Mouse (Mus musculus) mouse trophoblast stem cell (cell line): ENCODE measurements around the gene Cask.
"Not testable (repeated sequence)": the region's sequence is repeated elsewhere in the genome, so short reads cannot be mapped to it uniquely, and the experiment has no call there.

ENCODE experiments used
- in situ Hi-C, 2 experiments: fragments of 300-500 bp; cut with MseI, MboI; formaldehyde crosslinking; loops; 2 replicates in 1 of 2; 3 replicates in 1 of 2; pipeline ENCODE4 v1.15.1; 2025

Cask gene

DNA sequence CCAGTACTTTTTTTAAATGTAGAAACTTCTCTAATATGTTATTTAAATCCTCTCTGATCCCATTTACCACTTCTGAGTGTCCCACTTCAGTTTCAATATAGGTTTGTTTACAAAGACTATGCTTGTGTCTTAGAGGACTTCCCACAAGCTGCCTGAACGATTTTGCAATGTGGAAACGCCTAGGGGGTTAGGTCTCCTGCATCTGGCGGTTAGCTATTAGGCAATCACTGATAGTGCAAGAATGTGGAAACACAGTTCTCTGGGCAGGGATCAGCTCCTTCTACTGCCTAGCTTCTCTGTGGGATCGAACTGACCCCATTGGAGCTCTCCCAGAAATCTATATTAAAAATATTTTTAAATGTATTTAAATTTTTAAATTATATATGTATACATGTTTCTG lies at the start of gene Cask:
Gene Cask, minus strand, starts transcription at position 83 of the 400 bp plus-strand sequence.
- in situ Hi-C loops = no loop called here

DNA sequence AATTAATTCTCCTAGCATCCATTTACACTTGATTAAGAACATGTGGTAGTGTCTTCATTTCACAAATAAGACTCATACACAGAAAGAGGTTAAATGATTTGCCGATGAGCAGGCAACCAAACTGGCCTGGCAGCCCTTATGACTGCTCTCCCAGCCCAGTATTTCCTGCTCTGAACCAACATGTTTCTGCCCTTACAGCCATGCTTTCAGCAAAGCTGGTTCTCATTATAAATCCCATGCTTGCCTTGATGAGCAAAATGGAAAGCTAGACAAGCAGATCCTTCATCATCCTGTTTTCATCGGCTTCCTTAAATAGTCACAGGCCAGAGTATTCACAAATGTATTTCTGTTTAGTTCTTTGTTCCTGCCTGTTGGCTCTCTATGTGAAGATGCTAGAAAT lies 38.8 kb upstream of the Cask start:
- in situ Hi-C loops = no loop called here

DNA sequence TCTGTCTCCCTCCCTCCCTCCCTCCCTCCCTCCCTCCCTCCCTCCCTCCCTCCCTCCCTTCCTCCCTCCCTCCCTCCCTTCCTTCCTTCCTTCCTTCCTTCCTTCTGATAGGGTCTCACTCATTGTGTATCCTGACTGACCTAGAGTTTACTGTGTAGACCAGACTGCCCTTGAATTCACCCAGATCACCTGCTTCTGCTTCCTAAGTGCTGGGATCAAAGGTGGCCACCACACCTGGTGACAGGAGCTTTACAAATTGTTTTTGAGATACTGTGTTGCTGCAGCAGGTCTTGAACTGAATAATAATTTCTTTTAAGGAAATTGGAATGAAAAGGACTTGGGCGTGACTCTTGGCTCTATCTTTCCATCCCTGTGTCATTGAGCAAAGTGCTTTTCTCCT lies 33.2 kb upstream of the Cask start:
- in situ Hi-C loops = no loop called here

DNA sequence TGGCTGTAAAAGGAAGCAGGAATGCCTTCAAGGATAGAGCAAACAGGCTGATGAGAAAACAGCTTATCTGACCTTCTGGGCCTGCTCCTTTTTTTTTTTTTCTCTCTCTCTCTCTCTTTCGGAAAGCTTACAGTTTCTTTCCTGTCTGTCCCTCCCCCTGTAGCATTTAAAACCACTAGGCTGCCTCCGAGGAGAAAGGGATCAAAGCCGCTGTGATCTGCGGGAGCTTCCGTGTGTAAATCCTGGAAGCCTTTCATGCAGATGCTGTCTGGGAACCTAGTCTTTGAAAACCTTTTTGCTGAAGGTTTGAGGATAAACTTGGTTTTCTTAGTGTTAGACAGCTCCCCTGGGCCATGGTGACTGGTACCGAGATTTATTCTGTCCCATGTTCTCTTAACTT lies 30.8 kb upstream of the Cask start:
- in situ Hi-C loops = no loop called here

DNA sequence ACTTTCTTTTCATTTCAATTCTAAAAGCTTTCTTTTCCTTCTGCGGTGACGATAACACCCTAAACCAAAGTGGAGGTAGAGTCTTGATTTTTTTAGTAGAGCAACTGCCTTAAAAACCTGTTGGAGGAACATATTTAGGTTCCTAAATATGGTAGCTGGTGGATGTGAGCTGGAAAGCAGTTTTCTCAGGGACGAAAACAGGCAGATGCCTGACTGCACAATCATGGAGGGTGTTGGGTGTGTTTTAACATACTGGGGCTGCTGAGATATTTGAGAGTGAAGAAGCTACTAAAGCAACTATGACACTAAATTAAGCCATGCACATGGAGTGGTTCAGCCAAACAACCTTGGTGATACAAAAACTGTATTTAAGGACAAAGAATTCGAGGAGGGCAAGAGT lies 9.0 kb upstream of the Cask start:
- in situ Hi-C loops = no loop called here

DNA sequence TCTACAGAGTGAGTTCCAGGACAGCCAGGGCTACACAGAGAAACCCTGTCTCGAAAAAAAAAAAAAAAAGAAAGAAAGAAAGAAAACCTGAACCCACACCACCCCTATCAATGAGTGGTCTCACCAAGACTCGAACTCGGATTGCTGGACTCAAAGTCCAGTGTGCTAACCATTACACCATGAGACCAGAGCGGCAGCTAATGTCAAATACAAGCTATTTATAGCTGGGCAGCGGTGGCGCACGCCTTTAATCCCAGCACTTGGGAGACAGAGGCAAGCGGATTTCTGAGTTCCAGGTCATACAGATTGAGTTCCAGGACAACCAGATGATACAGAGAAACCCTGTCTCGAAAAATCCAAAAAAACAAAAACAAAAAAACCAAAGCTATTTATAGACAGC lies 7.9 kb upstream of the Cask start:
- in situ Hi-C loops = no loop called here

DNA sequence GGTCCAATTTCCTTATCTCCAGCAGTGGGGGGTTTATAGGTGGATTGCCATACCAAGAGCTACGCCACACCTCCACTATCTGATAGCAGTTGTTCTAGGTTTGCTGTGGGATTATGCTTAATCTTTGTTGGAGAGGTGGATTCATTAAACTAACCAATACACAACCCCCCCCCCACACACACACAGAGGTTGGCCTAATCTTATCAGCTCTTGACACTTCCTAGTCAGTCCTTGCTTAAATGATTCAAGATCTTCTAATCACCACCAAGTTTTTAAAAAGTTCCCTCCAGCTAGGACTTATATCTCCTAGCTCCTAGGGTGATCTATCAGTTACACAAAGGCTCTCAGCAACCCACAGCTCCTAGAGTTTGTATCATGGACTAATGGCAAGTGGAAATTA lies 2.7 kb downstream of the Cask start:
- in situ Hi-C loops = no loop called here

DNA sequence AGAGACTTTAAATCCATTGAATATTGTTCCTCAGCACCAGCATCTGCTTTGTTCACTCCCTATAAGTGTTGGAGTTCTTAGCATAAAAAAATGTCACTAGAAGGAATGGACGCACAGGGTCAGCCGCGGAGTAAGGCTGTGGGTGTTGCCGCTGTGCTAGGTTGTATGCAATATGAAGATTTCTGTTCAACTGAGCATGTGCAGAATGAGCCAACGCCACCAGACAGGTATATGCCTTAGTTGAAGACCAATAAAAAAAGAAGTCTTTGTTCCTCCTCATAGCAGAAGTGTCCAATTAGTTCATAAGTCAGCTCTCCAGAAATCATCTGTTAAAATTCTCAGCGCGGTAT lies 3.7 kb downstream of the Cask start:
- in situ Hi-C loops = no loop called here

DNA sequence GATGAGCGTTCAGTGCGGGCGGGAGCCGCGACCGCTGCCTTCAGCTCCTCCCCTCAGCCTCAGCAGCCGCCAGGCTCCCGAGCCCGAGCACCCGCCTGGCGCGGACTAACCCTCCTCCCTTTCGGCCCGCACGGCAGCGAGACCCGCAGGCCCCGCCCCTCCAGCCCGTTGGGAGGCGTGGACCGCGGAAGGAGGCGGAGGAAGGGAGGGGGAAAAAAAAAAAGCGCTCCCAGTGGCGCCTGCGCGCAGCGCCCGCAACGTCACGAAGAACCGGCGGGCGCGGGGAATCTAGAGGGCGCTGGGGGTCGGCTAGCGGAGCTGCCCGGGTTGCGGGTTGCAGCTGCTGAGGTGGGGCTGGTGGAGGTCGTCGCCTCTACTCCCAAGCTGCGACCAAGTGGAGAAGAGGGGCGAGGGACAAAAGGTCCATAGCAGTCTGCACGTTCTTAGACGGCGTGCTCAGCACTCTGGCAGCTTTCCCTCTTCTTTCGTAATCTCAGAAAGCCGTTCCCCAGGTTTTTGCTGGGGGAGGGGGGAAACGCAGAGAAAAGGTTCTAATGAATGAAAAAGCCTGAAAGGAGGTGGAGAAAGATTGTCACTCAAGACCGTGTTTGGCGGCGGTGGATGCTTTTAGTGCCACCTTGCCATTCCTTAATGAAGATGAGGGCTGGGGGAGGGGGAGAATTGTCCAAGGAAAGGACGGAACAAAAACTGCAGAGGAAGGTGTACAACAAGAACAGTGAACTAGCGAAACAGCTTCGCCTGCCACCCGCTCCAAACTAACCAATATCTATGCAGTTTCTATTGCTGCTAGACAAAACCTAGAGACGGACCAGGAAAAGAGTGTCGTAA lies 4.3 kb downstream of the Cask start:
- in situ Hi-C loops = no loop called here

DNA sequence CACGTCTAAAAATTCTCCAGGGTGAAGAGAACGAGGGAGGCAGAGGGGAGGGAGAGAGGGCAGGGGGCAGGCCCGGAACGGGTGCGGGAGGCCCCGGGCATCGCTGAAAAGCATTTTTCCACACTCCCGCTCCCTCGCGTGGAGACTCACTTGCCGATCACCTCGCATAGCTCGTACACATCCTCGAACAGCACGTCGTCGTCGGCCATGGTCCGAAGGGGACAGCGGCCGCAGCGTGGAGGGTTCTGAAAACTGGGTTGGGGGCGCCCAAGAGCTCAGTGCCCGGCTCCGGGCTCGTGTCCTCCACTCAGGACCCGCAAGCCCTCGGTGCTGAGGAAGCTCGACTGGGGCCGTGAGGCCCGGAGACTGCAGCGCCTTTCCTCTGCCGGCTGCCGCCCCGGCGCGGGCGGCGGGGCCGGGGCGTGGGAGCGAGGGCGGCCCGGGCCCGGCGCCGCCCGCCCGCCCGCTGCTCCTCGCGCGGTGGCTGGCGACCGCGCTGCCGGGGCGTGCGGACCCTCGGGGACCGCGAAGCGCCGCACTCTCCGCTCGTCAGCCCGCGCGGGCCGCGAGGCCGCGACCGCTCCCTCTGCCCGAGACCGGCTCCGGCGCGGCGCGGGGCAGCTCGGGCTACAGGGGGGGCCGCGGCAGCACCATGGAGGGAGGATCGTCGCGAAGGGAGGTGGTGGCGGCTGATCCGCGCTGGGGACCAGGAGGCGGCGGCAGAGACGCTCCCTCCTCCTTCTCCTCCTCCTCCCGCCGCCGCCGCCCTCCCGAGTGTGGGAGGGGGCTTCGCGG lies 5.1 kb downstream of the Cask start:
- in situ Hi-C loops = no loop called here

DNA sequence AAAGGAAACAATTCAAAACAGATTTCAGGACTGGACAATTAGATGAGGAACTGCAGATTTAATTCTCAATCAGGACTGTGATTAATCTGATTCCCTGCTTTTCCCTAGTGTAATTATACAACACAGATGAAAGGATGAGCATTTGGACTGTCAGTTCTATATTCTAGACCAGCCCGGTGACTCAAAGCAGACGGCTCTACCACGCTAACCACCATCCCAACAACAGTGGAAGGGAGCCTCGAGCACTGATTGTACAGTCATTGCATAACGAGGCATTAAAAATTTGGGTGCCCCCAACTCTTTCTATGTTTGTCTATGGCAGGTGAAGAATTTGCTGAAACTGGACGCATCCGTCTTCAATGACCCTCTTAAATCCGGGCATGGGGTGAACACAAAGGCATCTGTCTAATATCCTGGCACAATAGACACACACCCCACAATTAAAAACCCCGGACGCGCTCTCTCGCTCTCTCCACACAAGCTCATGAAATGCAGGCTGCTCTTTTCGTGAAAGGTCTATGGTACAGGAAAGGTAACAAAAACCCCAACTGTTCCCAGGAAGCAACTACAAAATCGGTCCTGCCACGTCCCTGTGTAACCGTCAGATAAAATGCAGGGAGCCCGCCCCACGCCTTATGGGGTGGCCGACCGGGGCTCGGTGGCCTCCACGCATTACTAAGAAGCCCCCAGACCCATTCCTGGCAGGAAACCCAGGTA lies 5.9 kb downstream of the Cask start:
- in situ Hi-C loops = no loop called here

DNA sequence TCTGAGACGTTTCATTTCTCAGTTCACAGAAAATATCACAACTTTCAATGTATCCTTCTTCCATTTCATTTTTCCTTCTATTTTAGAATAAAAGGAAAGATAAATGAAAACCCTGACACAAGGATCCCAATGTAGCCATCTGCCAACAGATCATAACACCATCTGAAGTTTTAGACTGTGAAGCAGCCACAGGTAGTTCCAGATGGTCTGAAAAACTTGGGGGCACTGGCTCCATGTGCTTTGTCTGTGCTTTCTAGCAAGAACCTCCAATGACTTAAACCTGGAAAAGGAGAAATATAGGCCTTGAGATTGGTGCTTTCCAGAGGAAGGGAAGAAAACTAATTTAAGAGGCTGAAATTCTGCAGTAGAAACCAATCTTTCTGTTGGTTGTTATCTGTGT lies 28.4 kb downstream of the Cask start:
- in situ Hi-C loops = no loop called here

DNA sequence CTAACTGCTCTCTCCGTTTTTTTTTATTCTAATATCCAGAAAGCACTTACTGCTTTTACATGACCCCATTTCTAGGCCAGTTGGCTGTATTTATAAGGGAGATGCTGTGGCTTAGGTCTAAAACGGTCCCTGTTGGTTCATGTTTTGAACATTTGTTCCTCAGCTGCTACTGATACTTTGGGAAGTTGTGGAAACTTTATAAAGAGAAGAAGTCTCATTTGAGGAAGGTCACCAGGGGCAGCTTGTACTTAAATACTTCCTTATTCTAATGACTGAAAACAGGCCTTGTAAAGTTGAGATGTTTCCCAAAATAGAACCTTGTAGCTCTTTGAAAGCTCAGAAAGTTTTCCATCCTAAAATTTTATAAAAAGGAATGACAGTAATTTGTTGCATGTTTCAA lies 52.4 kb downstream of the Cask start:
- in situ Hi-C loops = no loop called here

DNA sequence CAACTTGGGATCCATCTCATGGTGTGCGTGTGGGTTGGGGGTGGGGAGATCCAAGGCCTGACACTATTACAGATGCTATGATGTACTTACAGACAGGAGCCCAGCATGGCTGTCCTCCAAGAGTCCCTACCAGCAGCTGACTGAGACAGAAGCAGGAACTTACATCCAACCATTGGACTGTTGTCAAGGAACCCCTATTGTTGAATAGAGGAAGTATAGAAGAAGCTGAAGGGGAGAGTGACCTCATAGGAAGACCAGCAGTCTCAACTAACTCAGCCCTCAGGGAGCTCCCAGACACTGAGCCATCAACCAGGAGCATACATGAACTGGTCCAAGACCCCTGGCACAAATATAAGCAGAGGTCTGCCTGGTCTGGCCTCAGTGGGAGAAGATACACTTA lies 85.5 kb downstream of the Cask start:
- in situ Hi-C loops = loop anchor here in 1 of 2 experiments (10.0 kb wide), 1 partner anchor 61 kb away; no protein-coding TSS in a partner anchor

DNA sequence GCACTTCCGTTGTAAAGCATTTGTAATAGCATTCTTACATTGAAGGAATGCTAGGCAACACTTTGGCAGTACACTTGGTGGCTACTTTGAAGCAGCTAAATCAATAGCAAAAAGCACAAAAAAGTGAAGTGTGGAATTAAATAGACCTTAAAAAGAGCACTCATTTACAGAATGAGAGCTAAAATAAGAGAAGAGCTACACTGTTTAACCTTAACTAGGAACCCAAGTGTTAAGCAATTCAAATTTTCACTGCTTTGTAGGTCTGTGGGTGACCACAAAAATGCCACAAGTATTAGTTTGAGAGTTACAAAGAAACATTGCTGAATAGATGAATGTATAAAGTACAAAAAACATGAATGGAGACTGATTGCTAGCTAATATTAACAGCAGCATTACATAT lies 86.1 kb downstream of the Cask start:
- in situ Hi-C loops = loop anchor here in 1 of 2 experiments (10.0 kb wide), 1 partner anchor 60 kb away; no protein-coding TSS in a partner anchor

DNA sequence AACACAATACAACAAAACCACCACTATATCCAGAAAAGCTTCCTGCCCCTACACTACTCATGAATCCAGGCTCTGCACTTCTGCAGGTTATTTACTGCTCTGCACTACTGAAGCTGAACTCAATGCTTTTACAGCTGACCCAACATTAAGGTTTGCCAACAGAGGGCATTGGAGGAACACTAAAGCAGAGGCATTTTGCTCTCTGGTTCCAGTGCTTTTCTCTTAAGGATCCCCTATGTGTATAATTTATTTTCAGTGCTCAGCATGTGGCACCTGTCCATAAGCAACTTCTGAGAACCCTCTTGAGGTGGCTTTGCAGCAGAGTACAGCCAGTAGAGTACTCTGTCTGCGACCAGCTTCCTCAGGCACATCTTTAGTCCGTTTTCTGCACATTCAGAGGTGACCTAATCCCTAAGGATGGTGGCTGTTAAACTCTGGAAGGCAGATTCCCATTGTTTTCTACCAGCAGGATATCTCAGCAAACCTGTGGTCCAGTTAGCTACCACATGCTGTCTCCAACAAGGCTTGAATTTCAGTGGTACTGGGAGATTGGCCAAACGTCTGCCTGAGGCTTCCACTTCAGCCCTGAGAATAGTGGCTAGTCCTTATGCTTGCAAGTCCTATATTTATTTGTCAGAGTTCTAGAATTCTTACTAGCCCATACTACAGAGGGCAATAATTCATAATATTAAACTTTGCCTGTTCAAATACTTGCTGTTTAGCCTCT lies 93.7 kb downstream of the Cask start:
- in situ Hi-C loops = no loop called here

DNA sequence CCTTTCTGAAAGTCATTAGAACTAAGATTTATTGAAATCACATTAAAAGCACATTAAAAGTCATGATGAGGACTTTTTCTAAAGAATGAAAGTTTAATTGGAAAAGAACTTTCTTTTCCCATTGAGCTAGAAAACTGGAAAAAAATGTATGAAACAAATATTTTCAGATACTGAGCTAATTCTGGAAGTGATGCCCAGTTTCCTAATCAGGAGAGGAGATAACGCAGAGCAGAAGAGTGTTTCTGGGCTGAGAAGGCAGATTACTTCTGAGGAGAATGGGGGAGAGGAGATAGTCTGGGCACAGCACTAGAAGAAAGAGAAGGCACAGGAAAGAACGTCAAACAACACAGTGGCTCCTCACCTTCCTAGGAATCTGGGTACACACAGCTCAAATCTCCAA lies 110.1 kb downstream of the Cask start:
- in situ Hi-C loops = no loop called here

DNA sequence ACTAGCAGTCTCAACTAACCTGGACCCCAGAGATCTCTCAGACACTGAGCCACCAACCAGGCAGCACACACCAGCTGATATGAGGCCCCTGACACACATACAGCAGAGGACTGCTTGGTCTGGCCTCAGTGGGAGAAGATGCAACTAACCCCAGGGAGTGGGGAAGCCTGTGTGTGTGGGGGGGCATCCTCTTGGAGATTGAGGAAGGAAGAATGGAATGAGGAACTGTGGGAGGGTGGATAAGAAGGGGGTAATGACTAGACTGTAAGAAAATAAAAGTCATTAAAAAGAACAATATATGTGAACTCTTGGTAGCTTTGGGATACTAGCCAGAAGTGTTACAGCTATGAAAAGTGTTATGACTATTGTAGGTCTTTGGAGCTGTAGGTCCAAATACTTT lies 120.4 kb downstream of the Cask start:
- in situ Hi-C loops = not testable (repeated sequence)

DNA sequence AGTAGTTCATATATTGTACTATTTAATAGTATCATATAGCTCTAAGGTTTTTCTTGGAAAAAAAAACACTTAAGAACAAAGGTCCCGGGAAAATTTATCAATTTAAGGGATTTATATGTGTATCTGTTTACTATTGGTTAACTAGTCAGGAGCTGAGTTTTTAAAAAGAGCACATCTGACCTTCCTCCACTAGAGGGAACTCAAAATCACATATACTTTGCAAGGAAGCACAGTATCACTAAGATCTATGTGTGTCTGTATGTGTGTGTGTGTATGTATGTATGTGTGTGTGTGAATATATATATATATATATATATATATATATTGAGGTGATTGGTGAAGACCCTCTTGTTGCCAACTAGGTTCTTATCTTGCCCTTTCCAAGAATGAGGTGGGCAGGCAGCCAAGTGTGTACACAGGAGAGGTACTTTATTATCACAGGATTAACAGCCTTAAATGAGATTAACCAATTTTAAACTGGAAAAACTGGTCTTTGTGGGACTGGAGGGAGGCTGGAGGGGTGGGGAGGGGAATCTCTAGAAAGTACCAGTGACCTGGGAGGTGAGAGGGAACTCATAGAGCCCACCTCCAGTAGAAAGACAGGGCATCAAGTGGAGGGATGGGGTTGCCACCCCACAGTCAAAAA lies 121.2 kb downstream of the Cask start:
- in situ Hi-C loops = no loop called here

DNA sequence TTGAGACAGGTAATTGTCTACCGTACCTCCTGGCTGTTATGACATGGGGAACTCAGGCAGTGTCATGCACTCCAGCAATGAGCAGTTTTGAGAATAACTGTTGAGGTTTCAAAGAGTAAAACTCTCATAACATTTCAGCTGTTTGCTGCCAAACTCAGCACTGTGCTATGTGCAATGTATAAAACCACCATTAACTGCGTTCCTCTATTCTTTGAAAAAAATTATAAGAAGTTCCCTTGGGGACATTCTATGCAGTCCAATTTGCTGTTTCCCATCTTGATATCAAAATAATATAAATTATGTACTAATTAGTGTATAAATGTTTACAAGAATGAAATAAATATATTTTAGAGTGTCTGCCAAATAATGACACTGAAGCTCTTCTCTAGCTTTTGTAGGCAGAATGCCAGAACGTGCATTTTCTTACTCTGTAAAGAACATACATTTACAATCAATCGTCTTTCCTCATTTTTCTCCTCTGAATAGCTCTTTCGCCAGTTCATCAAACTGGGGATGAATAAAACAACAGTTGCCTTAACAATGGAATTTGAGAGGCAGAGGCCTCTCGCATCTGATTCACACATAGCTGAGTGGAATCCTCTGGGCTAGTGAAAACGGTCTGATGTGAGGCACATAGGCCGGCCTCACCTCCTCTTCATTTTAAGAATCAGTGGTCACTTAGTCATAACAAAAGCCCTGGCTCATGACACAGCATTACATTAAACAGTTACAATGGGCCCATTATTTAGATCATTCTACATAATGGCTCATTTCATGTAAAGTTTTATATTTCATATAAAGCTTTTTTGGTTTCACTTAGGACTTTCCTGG lies 125.4 kb downstream of the Cask start:
- in situ Hi-C loops = no loop called here
